Mouse (Mus musculus) ES-Bruce4 (cell line): Measurements from ENCODE around the gene Celsr1.

Source experiments
- CTCF ChIP-seq: IDR thresholded peaks from one replicate; pipeline ENCODE4 v1.8.1; 2011; ENCODE audit warnings: low read depth, low read length
- POLR2A ChIP-seq: IDR thresholded peaks from one replicate; pipeline ENCODE4 v1.8.1; 2011; ENCODE audit warnings: low read length; ENCODE audit not compliant: insufficient read depth

DNA sequence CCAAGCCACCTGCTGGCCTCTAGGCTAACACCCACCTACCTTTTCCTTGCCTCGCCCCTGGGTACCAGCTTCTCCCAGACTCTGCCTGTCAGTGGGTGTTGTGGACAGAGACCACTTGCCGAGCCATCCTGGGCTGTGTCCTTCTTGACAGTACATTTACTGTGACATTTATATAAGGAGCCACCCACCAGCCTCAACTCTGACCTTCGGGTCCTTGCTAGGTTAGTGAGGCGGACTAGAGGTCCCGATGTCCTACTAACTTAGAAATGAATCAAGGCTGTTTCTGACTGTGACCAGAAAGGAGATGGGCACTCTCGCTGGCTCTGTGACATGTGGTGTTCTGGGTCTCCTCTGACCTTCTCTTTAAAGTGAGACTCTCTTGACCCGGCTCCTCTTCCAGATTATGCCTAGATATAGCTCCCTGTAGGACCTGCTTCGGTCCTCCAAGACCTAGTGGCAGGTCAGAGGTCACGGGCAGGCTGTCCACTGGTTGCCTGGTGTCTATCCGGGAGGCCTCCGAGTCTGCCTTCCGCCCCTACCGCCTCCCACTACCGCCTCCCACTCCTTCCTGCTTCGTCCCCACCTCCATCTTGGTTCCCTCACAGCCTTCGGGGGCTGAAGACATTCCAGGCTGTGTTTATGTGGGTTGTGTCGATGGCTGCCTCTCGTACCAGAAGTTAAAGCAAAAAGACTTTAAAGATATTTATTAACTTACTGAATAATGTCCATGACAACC lies 45.1 kb upstream of the Celsr1 start:
- no peak for TF ChIP-seq CTCF
- no peak for TF ChIP-seq POLR2A
